Mouse (Mus musculus) liver, adult 2 months (tissue): ENCODE results near the gene Lbhd2. TPM values are rescaled to one million over a fixed set of nuclear protein-coding genes. Genes with fewer than 3 reads are reported as not detected.

Experiments
- DNase-seq: peaks from one replicate; pipeline ENCODE4 v3.0.0-alpha.2; 2011; ENCODE audit warnings: low read depth, low spot score; ENCODE audit errors: extremely low read depth
- H3K27ac ChIP-seq: fragments of 200-500 bp; replicated peaks from 2 replicates; pipeline ENCODE4 v1.5.1; 2012; ENCODE audit warnings: low read depth, mild to moderate bottlenecking, control low read depth, inconsistent platforms, low read length; ENCODE audit not compliant: insufficient read depth
- H3K27me3 ChIP-seq: fragments of 200-500 bp; 2 replicates; pipeline ENCODE4 v1.6.1; 2012; ENCODE audit warnings: mild to moderate bottlenecking, moderate library complexity, low read length, inconsistent platforms; ENCODE audit not compliant: control insufficient read depth, insufficient read depth
- H3K36me3 ChIP-seq: fragments of 200-500 bp; 2 replicates; pipeline ENCODE4 v1.6.1; 2012; ENCODE audit warnings: low read length, inconsistent platforms; ENCODE audit not compliant: control insufficient read depth, insufficient read depth
- H3K4me1 ChIP-seq: fragments of 200-500 bp; 2 replicates; pipeline ENCODE4 v1.6.1; 2011; ENCODE audit warnings: low read length; ENCODE audit not compliant: control insufficient read depth, insufficient read depth
- H3K4me3 ChIP-seq: fragments of 200-500 bp; 2 replicates; pipeline ENCODE4 v1.5.1; 2011; ENCODE audit warnings: low read depth, mild to moderate bottlenecking, control low read depth, low read length, moderate library complexity; ENCODE audit not compliant: insufficient read depth
- H3K79me2 ChIP-seq: fragments of 200-500 bp; 2 replicates; pipeline ENCODE4 v1.6.1; 2012; ENCODE audit warnings: inconsistent platforms, mild to moderate bottlenecking, low read length, moderate library complexity; ENCODE audit not compliant: control insufficient read depth, insufficient read depth
- H3K9ac ChIP-seq: fragments of 200-500 bp; 2 replicates; pipeline ENCODE4 v1.6.1; 2012; ENCODE audit warnings: low read depth, mild to moderate bottlenecking, control low read depth, inconsistent platforms, low read length
- CTCF ChIP-seq: fragments of 200-500 bp; IDR thresholded peaks from 2 replicates; pipeline ENCODE4 v1.5.1; 2011; ENCODE audit warnings: low read depth, low read length, control low read depth
- POLR2A ChIP-seq: fragments of 200-500 bp; IDR thresholded peaks from 2 replicates; pipeline ENCODE4 v1.6.1; 2011; ENCODE audit warnings: low read length, control low read depth; ENCODE audit not compliant: insufficient read depth; ENCODE audit errors: extremely low read depth
- WGBS: fragments of 180-500 bp; shearing (Covaris S2); methylation state at CpG from one replicate; pipeline ENCODE4 v1.1.7; 2018; 5-methylcytosine and 5-hydroxymethylcytosine counted together
- polyA plus RNA-seq: library from polyadenylated mRNA; depleted of rRNA; stranded (reverse); fragments of >200 nt; gene quantifications from 2 replicates; pipeline ENCODE4 v1.2.3, GENCODE M21; 2012
- total RNA-seq: library from RNA; depleted of rRNA; stranded (reverse); fragments of >200 nt; gene quantifications from 2 replicates; pipeline ENCODE4 v1.2.3, GENCODE M21; 2014

The Lbhd2 gene
- total and polyA plus RNA-seq, 2 experiments, result not detected

DNA sequence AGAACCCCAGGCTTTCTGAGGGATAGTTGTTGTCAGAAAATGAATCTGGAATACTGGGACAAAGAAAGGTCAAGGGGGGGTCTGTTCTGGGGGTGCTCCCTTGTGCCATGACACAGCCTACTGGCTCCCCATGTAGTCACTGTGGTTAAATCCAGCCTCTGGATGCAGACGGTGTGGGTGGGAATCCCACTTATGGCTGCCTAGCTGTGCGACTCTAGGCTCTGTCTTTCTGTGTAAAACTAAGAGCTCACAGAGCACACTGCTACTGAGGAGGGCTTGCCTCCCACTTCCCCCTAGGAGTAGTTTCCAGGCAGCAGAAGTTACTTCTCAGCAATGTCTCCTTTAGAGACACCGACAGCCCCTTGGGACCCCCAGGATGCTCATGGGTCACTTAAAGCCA, 29.6 kb downstream of the Lbhd2 start:
- 96% methylated on average over 3 of the region's 3 CpGs for WGBS
- TF ChIP-seq POLR2A (no peak), CTCF (no peak)
- no peak overlapping the region for H3K4me3 ChIP-seq
- no peak for DNase-seq
- no peak overlapping the region for H3K9ac ChIP-seq
- H3K79me2 ChIP-seq, result no peaks in the 10 kb centered on the region
- peaks cover 27% of the 10 kb centered on the region for H3K4me1 ChIP-seq
- no peaks in the 10 kb centered on the region for H3K27me3 ChIP-seq
- no peaks in the 10 kb centered on the region for H3K36me3 ChIP-seq
- peak overlapping the region; percentile 22; the same call in 1 of the 2 replicates for H3K27ac ChIP-seq

DNA sequence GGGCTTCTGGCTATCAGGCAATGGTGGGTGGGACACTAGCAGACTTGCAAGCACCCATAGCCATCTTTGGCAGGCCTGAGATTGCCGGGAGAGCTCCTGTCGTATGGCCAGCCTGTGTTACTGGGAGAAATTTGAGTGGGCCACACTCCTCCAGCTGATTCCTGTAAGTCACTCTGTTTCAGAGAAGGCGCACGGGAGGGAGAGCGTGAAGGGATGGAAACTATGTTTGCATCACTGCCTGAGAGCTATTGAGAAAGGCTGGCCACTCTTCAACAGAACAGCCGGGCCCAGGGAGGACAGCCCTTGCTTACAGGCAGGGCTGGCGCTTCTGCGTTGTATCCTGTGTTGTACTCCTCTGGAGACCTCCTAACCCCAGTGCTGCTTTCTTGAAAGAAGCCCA, 30.0 kb downstream of the Lbhd2 start:
- Histone ChIP-seq H3K36me3 (no peaks in the 10 kb centered on the region), H3K27ac (peak overlapping the region; percentile 22; the same call in 1 of the 2 replicates), H3K27me3 (no peaks in the 10 kb centered on the region), H3K4me1 (peaks cover 31% of the 10 kb centered on the region), H3K4me3 (no peak overlapping the region), H3K9ac (no peak overlapping the region), H3K79me2 (no peaks in the 10 kb centered on the region)
- 70% methylated on average over 8 of the region's 8 CpGs for WGBS
- DNase-seq, result no peak
- TF ChIP-seq POLR2A (no peak), CTCF (no peak)

DNA sequence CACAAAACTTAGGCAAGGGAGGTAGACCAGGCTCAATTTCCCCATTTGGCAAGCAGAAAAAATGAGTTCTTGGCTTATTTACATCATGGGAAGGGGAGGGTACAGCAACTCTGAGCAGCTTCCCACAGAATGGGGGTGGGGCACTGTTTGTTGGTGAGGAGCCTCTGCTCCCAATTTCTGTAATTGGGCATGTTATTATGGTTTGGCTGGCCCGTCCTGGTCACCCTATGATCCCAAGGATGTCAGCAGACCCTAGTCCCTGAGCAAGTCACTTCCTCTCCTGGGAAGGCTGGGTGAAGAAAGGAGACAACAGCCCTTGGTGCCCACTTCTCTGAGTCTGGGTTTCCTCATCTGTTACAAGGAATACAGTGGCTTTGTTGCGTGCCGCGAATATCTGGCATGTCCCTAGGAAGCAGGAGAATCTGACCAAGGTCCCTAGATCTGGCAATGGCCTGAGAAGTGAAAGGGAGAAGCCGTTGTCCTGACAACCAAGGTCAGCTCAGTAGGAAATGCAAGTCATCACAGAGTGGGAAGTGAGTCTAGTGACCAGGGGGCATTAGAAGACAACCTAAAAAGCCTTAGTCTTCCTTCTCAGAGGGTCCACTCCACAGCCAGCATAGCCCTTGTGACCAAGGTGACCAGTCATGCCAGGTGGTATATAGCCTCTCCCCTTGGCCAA, 30.8 kb downstream of the Lbhd2 start:
- no peaks in the 10 kb centered on the region for H3K79me2 ChIP-seq
- peak; percentile 72 for DNase-seq
- no peaks in the 10 kb centered on the region for H3K36me3 ChIP-seq
- no peak overlapping the region for H3K9ac ChIP-seq
- no peaks in the 10 kb centered on the region for H3K27me3 ChIP-seq
- peak overlapping the region; percentile 51 for H3K27ac ChIP-seq
- TF ChIP-seq CTCF (no peak), POLR2A (no peak)
- H3K4me1 ChIP-seq, result peaks cover 38% of the 10 kb centered on the region
- H3K4me3 ChIP-seq, result no peak overlapping the region
- WGBS, result 14% methylated on average over 5 of the region's 5 CpGs

DNA sequence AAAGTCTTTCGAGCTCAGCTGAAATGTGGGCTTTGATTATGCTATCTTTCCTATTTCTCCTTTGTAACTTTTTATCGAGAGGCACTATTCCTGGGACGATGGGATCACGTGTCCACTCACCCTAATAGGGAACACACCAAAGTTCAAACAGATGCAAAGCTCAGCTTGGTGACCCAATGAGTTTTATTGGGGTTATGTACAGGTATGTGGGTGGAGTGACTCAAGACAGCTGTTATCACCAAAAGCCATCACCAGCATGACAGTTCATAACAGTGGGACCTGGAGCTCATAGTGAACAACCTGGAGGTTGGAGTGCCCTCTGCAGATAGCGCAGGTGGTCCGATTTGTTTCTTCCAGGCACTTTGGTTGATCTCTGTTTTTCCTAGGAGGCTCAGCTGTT, 32.2 kb downstream of the Lbhd2 start:
- 49% methylated on average over 6 of the region's 6 CpGs for WGBS
- no peaks in the 10 kb centered on the region for H3K36me3 ChIP-seq

DNA sequence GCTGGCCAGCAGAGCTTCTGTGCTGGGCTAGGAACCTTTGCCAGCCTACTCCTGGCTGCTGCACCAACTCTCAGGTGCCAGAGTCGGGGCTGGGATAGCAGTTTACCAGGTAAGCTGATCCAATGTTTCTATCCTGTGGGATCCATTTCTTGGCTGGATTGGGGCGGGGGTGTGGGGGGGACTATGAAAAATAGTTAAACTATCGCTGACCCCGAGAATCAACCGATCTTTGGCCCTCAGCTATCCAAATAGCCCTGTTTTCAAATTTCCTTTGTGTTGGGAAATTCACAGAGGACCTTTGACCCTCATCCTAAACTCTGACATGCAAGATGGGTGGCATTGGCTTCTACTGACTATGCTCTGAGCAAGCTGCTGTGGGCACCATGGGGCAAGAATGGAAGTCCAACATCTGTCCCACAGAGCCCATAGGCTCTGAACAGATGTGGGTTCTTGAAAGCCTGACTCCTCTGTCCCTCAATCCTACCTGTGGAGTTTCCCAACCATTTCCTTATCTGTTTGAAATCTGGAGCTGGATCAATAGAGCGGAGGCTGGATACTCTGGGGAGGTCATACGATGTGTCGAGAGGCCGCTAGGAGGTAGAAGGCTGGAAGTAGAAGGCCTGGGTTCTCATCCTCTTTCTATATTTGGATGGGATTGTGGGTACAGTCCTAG, 34.2 kb downstream of the Lbhd2 start:
- H3K27ac ChIP-seq, result peak overlapping the region; percentile 92
- no peak overlapping the region for H3K4me3 ChIP-seq
- no peak for TF ChIP-seq CTCF
- no peak for TF ChIP-seq POLR2A
- no peaks in the 10 kb centered on the region for H3K27me3 ChIP-seq
- H3K79me2 ChIP-seq, result no peaks in the 10 kb centered on the region
- WGBS, result 24% methylated on average over 9 of the region's 9 CpGs
- peak; percentile 99 for DNase-seq
- no peaks in the 10 kb centered on the region for H3K36me3 ChIP-seq
- no peak overlapping the region for H3K9ac ChIP-seq
- H3K4me1 ChIP-seq, result peaks cover 38% of the 10 kb centered on the region

More for the DNA sequence above, 32.2 kb downstream of the Lbhd2 start:
- Histone ChIP-seq H3K9ac (no peak overlapping the region), H3K4me1 (peaks cover 44% of the 10 kb centered on the region), H3K79me2 (no peaks in the 10 kb centered on the region), H3K4me3 (no peak overlapping the region), H3K27me3 (no peaks in the 10 kb centered on the region), H3K27ac (no peak overlapping the region)
- peak; percentile 66 for DNase-seq
- no peak for TF ChIP-seq CTCF
- TF ChIP-seq POLR2A, result no peak

DNA sequence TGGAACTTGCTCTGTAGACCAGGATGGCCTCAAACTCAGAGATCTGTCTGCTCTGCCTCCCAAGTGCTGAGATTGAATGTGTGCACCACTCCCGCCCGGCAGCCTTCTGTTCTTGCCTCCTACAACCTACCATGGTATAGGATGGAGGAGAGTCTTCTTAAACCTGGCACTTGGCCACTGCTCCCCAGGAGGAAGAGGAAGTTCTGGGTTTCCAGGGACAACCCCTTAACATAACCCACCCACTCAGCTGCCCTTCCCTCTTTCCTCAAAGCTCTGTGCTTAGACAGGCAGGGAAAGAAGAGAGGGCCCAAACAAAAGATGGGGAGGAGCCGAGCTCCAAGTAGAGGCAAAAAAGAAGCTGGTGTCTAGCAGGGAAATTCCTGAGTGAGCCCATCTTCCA, 34.9 kb downstream of the Lbhd2 start:
- Histone ChIP-seq H3K27me3 (no peaks in the 10 kb centered on the region), H3K4me3 (no peak overlapping the region), H3K4me1 (peaks cover 38% of the 10 kb centered on the region), H3K36me3 (no peaks in the 10 kb centered on the region), H3K27ac (peak overlapping the region; percentile 92), H3K79me2 (no peaks in the 10 kb centered on the region), H3K9ac (no peak overlapping the region)
- 71% methylated on average over 3 of the region's 3 CpGs for WGBS
- peak; percentile 43 for DNase-seq
- TF ChIP-seq CTCF (no peak), POLR2A (no peak)
